Mouse (Mus musculus): Measurements from ENCODE around the gene Srgap2.
"Not testable (repeated sequence)": the region's sequence is repeated elsewhere in the genome, so short reads cannot be mapped to it uniquely, and the experiment has no call there.

Gene Srgap2

GRCm38 (mm10) chr1:131280280-131280679 lies 246.9 kb downstream of the Srgap2 start:
- no peak for DNase-seq

GRCm38 (mm10) chr1:131279456-131279776 lies 247.7 kb downstream of the Srgap2 start, which contains the start of gene Ikbke:
Gene Ikbke (minus strand): TSS chr1:131279606.
- no peak for DNase-seq

- DNase-seq: no peak
Measured at GRCm38 (mm10) chr1:131278606-131279455, 248.3 kb downstream of the Srgap2 start.

- DNase-seq: no peak
Measured at GRCm38 (mm10) chr1:131276831-131277230, 250.3 kb downstream of the Srgap2 start.

- no peak for DNase-seq
Measured at GRCm38 (mm10) chr1:131275577-131275976, 251.6 kb downstream of the Srgap2 start.

- DNase-seq: no peak
Measured at GRCm38 (mm10) chr1:131274725-131275539, 252.2 kb downstream of the Srgap2 start.

GRCm38 (mm10) chr1:131269797-131270578 lies 257.2 kb downstream of the Srgap2 start:
- peak; percentile 87 for DNase-seq

- no peak for DNase-seq
Measured at GRCm38 (mm10) chr1:131268776-131269175, 258.4 kb downstream of the Srgap2 start.

- no peak for DNase-seq
Measured at GRCm38 (mm10) chr1:131263905-131264304, 263.2 kb downstream of the Srgap2 start.

- peak; percentile 81 for DNase-seq
Measured at GRCm38 (mm10) chr1:131260309-131260656, 266.9 kb downstream of the Srgap2 start.

GRCm38 (mm10) chr1:131259632-131260308 lies 267.4 kb downstream of the Srgap2 start:
- no peak for DNase-seq

- no peak for DNase-seq
Measured at GRCm38 (mm10) chr1:131257288-131257687, 269.9 kb downstream of the Srgap2 start.

GRCm38 (mm10) chr1:131252516-131253250 lies 274.5 kb downstream of the Srgap2 start:
- DNase-seq: not testable (repeated sequence)

- DNase-seq: peak; percentile 71
Measured at GRCm38 (mm10) chr1:131246433-131247395, 280.4 kb downstream of the Srgap2 start.

- DNase-seq: peak; percentile 49
Measured at GRCm38 (mm10) chr1:131245926-131246325, 281.2 kb downstream of the Srgap2 start.

GRCm38 (mm10) chr1:131245089-131245856 lies 281.9 kb downstream of the Srgap2 start, which contains the start of gene Rassf5:
Gene Rassf5 (minus strand): TSS chr1:131245258.
- DNase-seq: peak; percentile 76

GRCm38 (mm10) chr1:131244536-131245088 lies 282.5 kb downstream of the Srgap2 start:
- no peak for DNase-seq

GRCm38 (mm10) chr1:131242956-131243355 lies 284.2 kb downstream of the Srgap2 start:
- DNase-seq: no peak

GRCm38 (mm10) chr1:131239576-131240193 lies 287.5 kb downstream of the Srgap2 start:
- no peak for DNase-seq
